Mouse (Mus musculus): ENCODE data around the gene Wars.

DNA sequence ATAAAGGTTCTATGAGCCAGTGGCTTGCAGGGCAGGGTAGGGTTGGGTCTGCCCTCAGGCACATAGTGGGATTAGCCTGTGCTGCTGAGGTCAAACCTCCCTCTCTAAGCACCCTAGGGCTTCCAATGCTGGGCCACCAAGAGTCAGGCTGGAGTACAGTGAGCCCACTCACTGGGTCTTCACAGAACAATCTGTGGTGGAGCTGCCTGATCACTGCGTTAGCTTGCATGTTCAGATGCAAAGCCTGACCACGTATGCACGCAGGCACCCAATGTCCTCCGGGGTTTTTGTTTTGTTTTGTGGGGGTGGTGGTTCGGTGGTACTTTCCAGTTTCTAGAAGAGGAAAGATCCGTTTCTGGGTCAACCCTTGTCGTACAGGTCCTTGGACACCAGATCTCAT is 36.9 kb downstream of the Wars start:
- TF ChIP-seq MAX (IDR thresholded peaks at IDR 0.05) (no peak), CTCF (IDR thresholded peaks at IDR 0.05; ENCODE audit: control insufficient read depth, insufficient read depth, insufficient read length) (no peak), MYOD1 (IDR thresholded peaks at IDR 0.05; ENCODE audit: control insufficient read depth, insufficient read length, low read depth) (no peak), FOSL1 (IDR thresholded peaks at IDR 0.05; ENCODE audit: insufficient read depth, low read length, poor library complexity, severe bottlenecking) (no peak)
